ENCODE assay signal across 16 mouse cellular contexts in genomic region chr4:98635140-98635837, GRCm38 (mm10).
DNase-seq lines count a peak whose midpoint lies in the region; ATAC-seq and TF ChIP-seq lines count a peak whose summit lies in the region.
"Had no signal": no experiment of that assay in that cellular context is flagged by ENCODE, and none has a peak within 500 bp of the region (broad histone marks: within the 10 kb centered on the region; RNA-seq: fewer than 3 reads in every experiment).

No protein-coding gene starts in this region.

- intact Hi-C loops in gastrocnemius, postnatal 14 days (cut with DNase I; ENCODE audit: low total_unique reads): no loop called here
- intact Hi-C loops in left cerebral cortex, postnatal 4 days (cut with DNase I): no loop called here
- intact Hi-C loops in left cerebral cortex, postnatal 25 days (cut with DNase I): no loop called here

- no peak overlapping the region for H3K4me3 ChIP-seq in cerebellum, adult 2 months (replicated peaks; ENCODE audit: insufficient read depth, low read depth, low read length)
- no peak overlapping the region for H3K4me3 ChIP-seq in limb, embryonic 11.5 days (ENCODE audit: low read depth, low read length)
- no peak overlapping the region for H3K4me3 ChIP-seq in intestine, embryonic 16.5 days (ENCODE audit: low read length)
- H3K4me3 ChIP-seq: heart, embryonic 13.5 days; midbrain, embryonic 15.5 days; neural tube, embryonic 13.5 days had no signal

- TF ChIP-seq POLR2A in cerebellum, adult 2 months (IDR thresholded peaks at IDR 0.05; ENCODE audit: borderline replicate concordance, insufficient read depth, low read length): peak; percentile 74; the same call in 1 of the 2 replicates

- no peak overlapping the region for H3K9ac ChIP-seq in limb, embryonic 11.5 days (ENCODE audit: low read length)
- H3K9ac ChIP-seq in intestine, embryonic 16.5 days (ENCODE audit: low read depth, low read length): no peak overlapping the region
- H3K9ac ChIP-seq: heart, embryonic 13.5 days; midbrain, embryonic 15.5 days; neural tube, embryonic 13.5 days had no signal

- H3K27ac ChIP-seq in cerebellum, adult 2 months (ENCODE audit: insufficient read depth, low read length): peak overlapping the region; percentile 99
- H3K27ac ChIP-seq in limb, embryonic 11.5 days (replicated peaks; ENCODE audit: low read depth, low read length): 0 out of 2 replicates have a peak overlapping the region, but pooled peaks have one; percentile 16
- H3K27ac ChIP-seq in intestine, embryonic 16.5 days (ENCODE audit: low read length): no peak overlapping the region
- H3K27ac ChIP-seq: heart, embryonic 13.5 days; midbrain, embryonic 15.5 days; neural tube, embryonic 13.5 days had no signal

- peaks cover 40% of the 10 kb centered on the region for H3K4me1 ChIP-seq in cerebellum, adult 2 months (ENCODE audit: control insufficient read depth, insufficient read depth, low read length)
- H3K4me1 ChIP-seq in limb, embryonic 11.5 days (ENCODE audit: control insufficient read depth, insufficient read depth, low read length): 0 out of 2 replicates have a peak, but pooled peaks cover 2% of the 10 kb centered on the region
- H3K4me1 ChIP-seq in intestine, embryonic 16.5 days (ENCODE audit: control insufficient read depth, insufficient read depth, low read length): no peaks in the 10 kb centered on the region
- H3K4me1 ChIP-seq: midbrain, embryonic 15.5 days; neural tube, embryonic 13.5 days had no signal

- no peaks in the 10 kb centered on the region for H3K27me3 ChIP-seq in cerebellum, adult 2 months (ENCODE audit: control insufficient read depth, insufficient read depth, low read length)
- H3K27me3 ChIP-seq in limb, embryonic 11.5 days (ENCODE audit: control insufficient read depth, insufficient read depth, low read length): no peaks in the 10 kb centered on the region
- H3K27me3 ChIP-seq in intestine, embryonic 16.5 days (replicated peaks; ENCODE audit: control insufficient read depth, insufficient read depth, low read length): no peaks in the 10 kb centered on the region
- H3K27me3 ChIP-seq: heart, embryonic 13.5 days; midbrain, embryonic 15.5 days; neural tube, embryonic 13.5 days had no signal

- no peak for TF ChIP-seq CTCF in cerebellum, adult 2 months (IDR thresholded peaks at IDR 0.05; ENCODE audit: borderline replicate concordance, insufficient read depth, low read depth, low read length)

- 10% methylated on average over 18 of the region's 18 CpGs for WGBS in cerebellum, adult 2 months
- WGBS in limb, embryonic 11.5 days: 89% methylated on average over 18 of the region's 18 CpGs
- 79% methylated on average over 18 of the region's 18 CpGs for WGBS in intestine, embryonic 16.5 days

- no peak for ATAC-seq in limb, embryonic 11.5 days (ENCODE audit: insufficient number of reproducible peaks, low FRiP score, low TSS enrichment, low read depth)
- ATAC-seq in intestine, embryonic 16.5 days: no peak
- ATAC-seq: midbrain, embryonic 15.5 days had no signal

- no peaks in the 10 kb centered on the region for H3K36me3 ChIP-seq in limb, embryonic 11.5 days (ENCODE audit: control insufficient read depth, insufficient read depth, low read length)
- no peaks in the 10 kb centered on the region for H3K36me3 ChIP-seq in intestine, embryonic 16.5 days (ENCODE audit: control insufficient read depth, insufficient read depth, low read length)
- H3K36me3 ChIP-seq: midbrain, embryonic 15.5 days; neural tube, embryonic 13.5 days had no signal

- DNase-seq in gastrocnemius, adult 18-20 months (ENCODE audit: low spot score): peak; percentile 5
- DNase-seq in gastrocnemius, postnatal 14 days: no peak
- peak; percentile 33 for DNase-seq in left cerebral cortex, postnatal 4 days
- DNase-seq in left cerebral cortex, postnatal 25 days (ENCODE audit: low spot score in 2 of 2): no peak
- DNase-seq in cerebellum, adult 2 months: peak; percentile 86 to 94
- no peak for DNase-seq in limb, embryonic 11.5 days (ENCODE audit: low spot score)
- no peak for DNase-seq in adipocyte (ENCODE audit: low spot score)
- DNase-seq: gastrocnemius, postnatal 36 days; kidney, adult 2 months; kidney, postnatal 4 days; lung, adult 2 months; right cerebral cortex, postnatal 4 days had no signal

- no peak overlapping the region for H3K4me2 ChIP-seq in limb, embryonic 11.5 days (ENCODE audit: low read depth, severe bottlenecking)
- no peak overlapping the region for H3K4me2 ChIP-seq in intestine, embryonic 16.5 days (ENCODE audit: low read depth, low read length)
- H3K4me2 ChIP-seq: heart, embryonic 13.5 days; midbrain, embryonic 15.5 days; neural tube, embryonic 13.5 days had no signal

- H3K9me3 ChIP-seq in limb, embryonic 11.5 days (ENCODE audit: control insufficient read depth, low read length): no peaks in the 10 kb centered on the region
- H3K9me3 ChIP-seq in intestine, embryonic 16.5 days (ENCODE audit: control insufficient read depth, low read length): no peaks in the 10 kb centered on the region
- H3K9me3 ChIP-seq: heart, embryonic 13.5 days; midbrain, embryonic 15.5 days; neural tube, embryonic 13.5 days had no signal

Comparison
In these comparisons a context has a peak if more than half of its experiments do, and no peak if none do; other contexts are left out.
1. DNase-seq: peak in gastrocnemius, adult 18-20 months (single experiment), left cerebral cortex, postnatal 4 days (single experiment) and cerebellum, adult 2 months (2 of 2); none in gastrocnemius, postnatal 14 days (single experiment), left cerebral cortex, postnatal 25 days (0 of 2), limb, embryonic 11.5 days (single experiment) and adipocyte (single experiment).